Mouse (Mus musculus): Measurements from ENCODE around the gene Insrr.

- no peak for TF ChIP-seq CTCF (IDR thresholded peaks at IDR 0.05; ENCODE audit: low read depth, low read length)
- TF ChIP-seq EP300 (IDR thresholded peaks at IDR 0.05; ENCODE audit: insufficient read depth, low read depth, low read length): no peak
Observed at GRCm38 (mm10) chr3:87854795-87855568, 58.2 kb downstream of the Insrr start.
